Mouse (Mus musculus) spleen, adult 2 months (tissue): ENCODE data around the gene B130006D01Rik.

ENCODE experiments used
- CTCF ChIP-seq: fragments of 200-500 bp; IDR thresholded peaks from 2 replicates; pipeline ENCODE4 v1.5.1; 2011; ENCODE audit warnings: mild to moderate bottlenecking, inconsistent platforms; ENCODE audit not compliant: insufficient read depth, insufficient read length, insufficient replicate concordance; ENCODE audit errors: extremely low read depth
- POLR2A ChIP-seq: fragments of 200-500 bp; IDR thresholded peaks from 2 replicates; pipeline ENCODE4 v1.6.1; 2011; ENCODE audit warnings: low read depth, low read length, inconsistent platforms

- TF ChIP-seq CTCF (no peak), POLR2A (no peak)
Observed at GRCm38 (mm10) chr11:95734485-95734884, 11.1 kb downstream of the B130006D01Rik start.
